Mouse (Mus musculus): ENCODE results near the gene Spdye4c. TPM values are rescaled to one million over a fixed set of nuclear protein-coding genes. Genes with fewer than 3 reads are reported as not detected.

Spdye4c gene
- not detected in 2 replicates for polyA plus RNA-seq (2016; fragmentation: Nextera tagmentation; extraction: Ambion mirVana)

DNA sequence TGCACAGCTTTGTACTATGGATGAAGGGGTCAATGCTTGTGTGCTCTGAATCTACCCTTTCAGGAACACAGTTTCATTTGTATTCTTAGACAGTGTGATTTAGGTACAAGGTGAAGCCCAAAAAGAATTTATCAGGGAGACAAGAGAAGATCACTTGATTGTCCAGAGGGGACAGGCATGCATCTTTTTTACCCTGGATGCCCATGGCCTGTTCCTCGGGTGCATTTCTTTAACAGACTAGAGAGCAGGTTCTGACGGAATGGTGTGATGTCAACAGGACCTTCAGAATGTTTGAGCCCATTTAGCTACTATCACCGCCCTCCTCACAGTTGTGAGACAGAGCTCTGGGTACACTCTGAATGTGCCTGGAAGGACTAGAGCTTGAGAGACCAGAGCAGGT lies at the start of gene Spdye4c:
Gene Spdye4c (plus strand): TSS at position 301 of the 400 bp plus-strand sequence.
- no peaks in the 10 kb centered on the region for H3K27me3 ChIP-seq
- no peak within 1 kb of the TSS for H3K27ac ChIP-seq
- no peak for ATAC-seq (ENCODE audit: insufficient number of reproducible peaks, insufficient read depth, low FRiP score, low TSS enrichment)
- no peaks in the 10 kb centered on the region for H3K9me3 ChIP-seq
- H3K4me3 ChIP-seq, result no peak within 1 kb of the TSS
- H3K4me2 ChIP-seq (replicated peaks), result no peak within 1 kb of the TSS
- 90% methylated on average over 3 of the region's 3 CpGs for WGBS
- H3K4me1 ChIP-seq, result no peaks in the 10 kb centered on the region
- no peaks in the 10 kb centered on the region for H3K36me3 ChIP-seq
- H3K9ac ChIP-seq, result no peak within 1 kb of the TSS

- no peak overlapping the region for H3K9ac ChIP-seq
- H3K4me1 ChIP-seq, result peaks cover 3% of the 10 kb centered on the region; the same call in 1 of the 2 replicates
- ATAC-seq (ENCODE audit: insufficient number of reproducible peaks, insufficient read depth, low FRiP score, low TSS enrichment), result no peak
- H3K4me3 ChIP-seq, result no peak overlapping the region
- no peak overlapping the region for H3K4me2 ChIP-seq (replicated peaks)
- H3K9me3 ChIP-seq, result 0 out of 2 replicates have a peak, but pooled peaks cover 3% of the 10 kb centered on the region
- 78% methylated on average over 8 of the region's 8 CpGs for WGBS
- no peaks in the 10 kb centered on the region for H3K36me3 ChIP-seq
- no peaks in the 10 kb centered on the region for H3K27me3 ChIP-seq
- no peak overlapping the region for H3K27ac ChIP-seq
These were observed 47.5 kb upstream of the Spdye4c start for GRCm38 (mm10) chr2:128543495-128543894.

DNA sequence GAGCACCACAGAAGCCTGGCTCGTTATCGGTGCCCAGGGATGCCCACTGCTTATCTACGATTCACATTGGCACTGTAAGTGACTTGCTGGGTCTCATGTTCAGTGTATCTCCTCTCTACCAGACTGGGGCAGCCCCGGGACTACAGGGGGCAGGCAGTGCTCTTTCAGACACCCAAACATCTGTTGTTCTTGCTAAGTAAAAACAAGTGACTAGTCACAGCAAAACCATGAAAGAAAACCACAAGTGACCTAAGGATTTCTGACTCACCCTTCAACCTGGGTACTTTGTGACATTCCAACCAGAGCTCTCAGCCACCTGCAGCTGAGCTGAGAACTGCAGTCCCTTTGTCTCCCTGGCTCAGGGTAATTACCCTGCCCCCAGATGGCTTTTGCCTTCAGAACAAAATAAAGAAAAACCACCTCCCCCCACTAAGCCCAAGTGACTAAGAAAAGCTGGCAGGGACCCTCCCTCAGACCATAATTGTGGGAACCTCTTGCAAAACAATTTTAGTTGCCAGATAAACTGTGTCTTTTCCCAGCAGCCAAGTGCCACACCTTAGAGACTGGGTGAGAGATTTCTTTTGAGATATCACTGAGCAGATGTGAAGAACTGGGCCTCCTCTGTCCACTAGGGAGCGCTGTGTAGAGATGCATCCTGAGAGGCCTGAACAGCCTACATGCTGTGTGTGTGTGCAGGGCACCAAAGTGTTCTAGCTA lies 46.4 kb upstream of the Spdye4c start:
- 42% methylated on average over 5 of the region's 5 CpGs for WGBS
- no peak overlapping the region for H3K4me3 ChIP-seq
- no peaks in the 10 kb centered on the region for H3K36me3 ChIP-seq
- no peak overlapping the region for H3K27ac ChIP-seq
- peaks cover 6% of the 10 kb centered on the region for H3K4me1 ChIP-seq
- no peaks in the 10 kb centered on the region for H3K27me3 ChIP-seq
- 0 out of 2 replicates have a peak, but pooled peaks cover 3% of the 10 kb centered on the region for H3K9me3 ChIP-seq
- H3K9ac ChIP-seq, result no peak overlapping the region
- H3K4me2 ChIP-seq (replicated peaks), result no peak overlapping the region
- 0 out of 2 replicates have a peak, but pooled peaks have one; percentile 53 for ATAC-seq (ENCODE audit: insufficient number of reproducible peaks, insufficient read depth, low FRiP score, low TSS enrichment)

DNA sequence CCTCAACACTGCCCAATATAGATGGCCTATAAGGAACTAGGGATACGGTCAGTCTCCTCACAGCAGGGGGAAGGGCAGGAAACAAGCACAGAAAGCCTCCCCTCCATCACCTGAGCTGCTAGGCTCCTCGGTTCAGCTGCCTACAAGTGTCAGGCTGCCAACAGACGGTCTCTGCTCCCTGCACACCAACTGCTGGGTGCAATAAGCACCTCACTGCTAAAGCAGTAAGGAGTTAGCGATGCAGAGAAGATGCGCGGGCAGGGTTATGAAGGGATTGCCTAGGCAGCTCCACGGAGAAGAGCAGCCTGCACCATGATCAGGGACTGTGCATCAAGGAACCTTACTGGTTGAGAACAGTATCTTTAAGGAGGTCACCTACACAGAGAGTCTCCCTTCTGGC lies 45.6 kb upstream of the Spdye4c start:
- no peaks in the 10 kb centered on the region for H3K9me3 ChIP-seq
- H3K27me3 ChIP-seq, result no peaks in the 10 kb centered on the region
- H3K27ac ChIP-seq, result no peak overlapping the region
- no peak overlapping the region for H3K4me3 ChIP-seq
- WGBS, result 81% methylated on average over 7 of the region's 7 CpGs
- no peak overlapping the region for H3K4me2 ChIP-seq (replicated peaks)
- peaks cover 15% of the 10 kb centered on the region for H3K4me1 ChIP-seq
- no peak overlapping the region for H3K9ac ChIP-seq
- no peak for ATAC-seq (ENCODE audit: insufficient number of reproducible peaks, insufficient read depth, low FRiP score, low TSS enrichment)
- H3K36me3 ChIP-seq, result no peaks in the 10 kb centered on the region

DNA sequence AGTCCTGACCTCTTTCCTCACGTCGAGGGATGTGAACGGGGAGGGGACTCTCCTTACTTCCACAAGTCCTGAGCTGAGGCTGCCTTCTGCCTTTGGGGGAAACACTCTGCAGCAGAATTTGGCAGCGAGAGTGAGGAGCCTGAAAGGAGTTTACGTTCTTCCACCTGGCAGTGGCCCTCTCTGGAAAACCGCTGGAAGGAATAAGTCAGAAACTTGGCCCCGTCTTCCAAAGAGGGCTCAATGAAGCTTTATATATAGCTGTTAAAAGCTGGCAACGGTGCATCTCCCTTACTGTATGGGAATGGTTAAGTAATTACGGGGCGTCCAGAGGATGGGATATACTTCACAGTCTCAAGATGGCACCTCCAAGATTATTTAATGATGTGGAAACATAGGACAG lies 43.9 kb upstream of the Spdye4c start:
- H3K4me2 ChIP-seq (replicated peaks), result no peak overlapping the region
- no peaks in the 10 kb centered on the region for H3K36me3 ChIP-seq
- no peaks in the 10 kb centered on the region for H3K27me3 ChIP-seq
- H3K9ac ChIP-seq, result no peak overlapping the region
- no peak overlapping the region for H3K27ac ChIP-seq
- ATAC-seq (ENCODE audit: insufficient number of reproducible peaks, insufficient read depth, low FRiP score, low TSS enrichment), result no peak
- 75% methylated on average over 10 of the region's 10 CpGs for WGBS
- H3K4me3 ChIP-seq, result no peak overlapping the region
- H3K4me1 ChIP-seq, result peaks cover 15% of the 10 kb centered on the region
- H3K9me3 ChIP-seq, result no peaks in the 10 kb centered on the region

GRCm38 (mm10) chr2:128548262-128548661 lies 42.7 kb upstream of the Spdye4c start:
- WGBS, result 57% methylated on average over 2 of the region's 2 CpGs
- Histone ChIP-seq H3K9ac (no peak overlapping the region), H3K4me1 (peaks cover 15% of the 10 kb centered on the region), H3K4me3 (no peak overlapping the region), H3K4me2 (replicated peaks) (no peak overlapping the region), H3K27ac (no peak overlapping the region), H3K36me3 (no peaks in the 10 kb centered on the region), H3K9me3 (no peaks in the 10 kb centered on the region), H3K27me3 (no peaks in the 10 kb centered on the region)
- no peak for ATAC-seq (ENCODE audit: insufficient number of reproducible peaks, insufficient read depth, low FRiP score, low TSS enrichment)

DNA sequence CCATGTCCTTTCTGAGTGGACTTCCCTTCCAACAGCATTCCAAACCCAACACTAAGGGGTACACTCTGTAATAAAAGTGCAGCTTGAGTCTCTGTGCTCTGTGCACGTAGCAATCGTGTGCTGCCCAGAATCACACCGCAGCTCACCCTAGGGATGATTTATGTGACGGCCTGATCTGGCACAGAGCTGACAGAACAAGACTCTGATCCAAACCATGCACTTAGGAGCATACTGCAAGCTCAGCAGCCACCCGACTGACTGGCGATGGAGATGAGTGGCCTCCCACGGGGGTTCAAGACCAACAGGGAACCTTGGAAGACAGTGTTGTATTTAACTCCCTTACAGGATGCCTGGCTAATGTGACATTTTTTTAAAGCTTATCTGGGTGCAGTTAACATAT lies 41.4 kb upstream of the Spdye4c start:
- WGBS, result 46% methylated on average over 7 of the region's 7 CpGs
- Histone ChIP-seq H3K4me2 (replicated peaks) (no peak overlapping the region), H3K4me1 (peaks cover 15% of the 10 kb centered on the region), H3K9me3 (no peaks in the 10 kb centered on the region), H3K4me3 (no peak overlapping the region), H3K27me3 (no peaks in the 10 kb centered on the region), H3K9ac (no peak overlapping the region), H3K36me3 (no peaks in the 10 kb centered on the region), H3K27ac (no peak overlapping the region)
- ATAC-seq (ENCODE audit: insufficient number of reproducible peaks, insufficient read depth, low FRiP score, low TSS enrichment), result no peak

DNA sequence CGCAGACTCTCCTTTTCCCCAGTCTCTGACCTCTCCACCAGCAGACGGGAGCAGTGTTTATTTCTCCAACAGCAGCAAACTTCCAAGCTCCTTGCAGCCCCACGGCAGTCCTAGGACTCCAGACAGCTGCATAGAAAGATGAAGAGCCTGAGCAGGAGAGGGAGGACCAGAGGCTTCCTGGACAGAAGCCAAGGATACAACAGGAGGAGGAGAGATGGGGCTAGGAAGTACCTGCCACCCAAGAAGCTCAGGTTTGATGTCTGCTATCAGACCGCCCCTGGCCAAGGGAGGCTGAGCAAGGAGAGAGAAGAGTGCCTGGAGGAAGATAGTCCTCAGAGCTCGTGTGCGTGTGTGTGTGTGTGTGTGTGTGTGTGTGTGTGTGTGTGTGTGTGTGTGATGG lies 41.0 kb upstream of the Spdye4c start:
- H3K4me3 ChIP-seq, result no peak overlapping the region
- 46% methylated on average over 6 of the region's 6 CpGs for WGBS

GRCm38 (mm10) chr2:128552080-128552791 lies 38.8 kb upstream of the Spdye4c start:
- H3K4me1 ChIP-seq, result peaks cover 12% of the 10 kb centered on the region
- H3K27me3 ChIP-seq, result no peaks in the 10 kb centered on the region
- 69% methylated on average over 8 of the region's 8 CpGs for WGBS
- no peak overlapping the region for H3K9ac ChIP-seq
- H3K4me2 ChIP-seq (replicated peaks), result no peak overlapping the region
- H3K27ac ChIP-seq, result no peak overlapping the region
- H3K36me3 ChIP-seq, result no peaks in the 10 kb centered on the region
- H3K9me3 ChIP-seq, result no peaks in the 10 kb centered on the region
- no peak overlapping the region for H3K4me3 ChIP-seq
- ATAC-seq (ENCODE audit: insufficient number of reproducible peaks, insufficient read depth, low FRiP score, low TSS enrichment), result no peak

More for the DNA sequence above, 41.0 kb upstream of the Spdye4c start:
- no peaks in the 10 kb centered on the region for H3K9me3 ChIP-seq
- H3K4me1 ChIP-seq, result peaks cover 13% of the 10 kb centered on the region
- H3K4me2 ChIP-seq (replicated peaks), result no peak overlapping the region
- no peaks in the 10 kb centered on the region for H3K36me3 ChIP-seq
- H3K27ac ChIP-seq, result no peak overlapping the region
- H3K9ac ChIP-seq, result no peak overlapping the region
- no peak; the same call in 1 of the 2 replicates for ATAC-seq (ENCODE audit: insufficient number of reproducible peaks, insufficient read depth, low FRiP score, low TSS enrichment)
- H3K27me3 ChIP-seq, result no peaks in the 10 kb centered on the region

DNA sequence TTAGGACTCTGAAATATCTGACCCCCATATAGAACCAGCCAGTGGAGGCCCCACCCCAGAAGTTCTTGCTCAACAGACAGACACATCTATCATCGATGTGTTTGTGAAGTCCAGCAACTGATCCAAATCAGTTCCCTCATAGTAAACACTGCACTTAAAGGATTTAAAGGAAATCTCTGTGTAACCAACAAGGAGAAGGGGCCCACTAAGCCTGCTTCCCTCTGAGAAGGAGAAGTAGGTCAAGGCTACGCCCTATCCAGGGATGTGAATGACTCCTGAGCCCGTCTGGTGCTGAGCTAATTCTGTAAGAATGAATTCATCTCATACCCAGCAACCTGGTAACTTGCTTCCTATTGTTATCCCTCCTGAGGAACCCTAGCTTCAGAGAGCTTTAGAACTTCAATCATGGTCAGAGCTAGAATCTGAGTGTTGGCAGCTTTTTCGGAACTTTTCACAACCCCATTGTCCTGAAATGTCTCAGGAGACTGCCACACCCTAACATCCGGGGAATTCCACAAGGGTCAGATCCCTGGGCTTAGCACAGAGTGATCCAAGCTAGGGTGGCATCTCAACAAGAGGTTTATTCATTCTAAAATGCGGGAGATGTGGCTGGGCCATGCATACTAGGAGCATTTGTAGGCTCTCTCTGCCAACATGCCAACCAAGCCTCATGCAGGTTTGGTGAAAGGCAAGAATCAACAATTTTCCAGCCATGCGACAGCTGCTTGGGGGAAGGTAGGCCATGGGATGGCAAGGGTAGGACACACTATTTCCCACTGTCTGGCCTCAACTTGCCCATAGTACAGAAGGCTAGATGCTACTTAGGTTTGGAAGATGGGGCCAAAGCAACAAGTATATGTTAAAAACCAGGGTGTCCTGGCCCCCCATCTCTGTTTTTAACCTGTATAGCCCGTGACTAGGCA lies 38.0 kb upstream of the Spdye4c start:
- H3K4me2 ChIP-seq (replicated peaks), result no peak overlapping the region
- H3K4me3 ChIP-seq, result no peak overlapping the region
- WGBS, result 86% methylated on average over 8 of the region's 8 CpGs
- ATAC-seq (ENCODE audit: insufficient number of reproducible peaks, insufficient read depth, low FRiP score, low TSS enrichment), result no peak
- H3K36me3 ChIP-seq, result no peaks in the 10 kb centered on the region
- H3K9me3 ChIP-seq, result no peaks in the 10 kb centered on the region
- no peak overlapping the region for H3K27ac ChIP-seq
- no peaks in the 10 kb centered on the region for H3K27me3 ChIP-seq
- H3K9ac ChIP-seq, result no peak overlapping the region
- peaks cover 12% of the 10 kb centered on the region for H3K4me1 ChIP-seq

GRCm38 (mm10) chr2:128555082-128555481 lies 35.9 kb upstream of the Spdye4c start:
- no peak overlapping the region for H3K4me2 ChIP-seq (replicated peaks)
- ATAC-seq (ENCODE audit: insufficient number of reproducible peaks, insufficient read depth, low FRiP score, low TSS enrichment), result no peak
- WGBS, result 76% methylated on average over 9 of the region's 9 CpGs
- H3K9ac ChIP-seq, result no peak overlapping the region
- no peaks in the 10 kb centered on the region for H3K36me3 ChIP-seq
- H3K4me1 ChIP-seq, result peaks cover 4% of the 10 kb centered on the region; the same call in 1 of the 2 replicates
- no peaks in the 10 kb centered on the region for H3K9me3 ChIP-seq
- H3K4me3 ChIP-seq, result no peak overlapping the region
- H3K27ac ChIP-seq, result no peak overlapping the region
- no peaks in the 10 kb centered on the region for H3K27me3 ChIP-seq

Measured in embryonic facial prominence, embryonic 12.5 days (tissue).